Mouse (Mus musculus): ENCODE data around the gene Tmcc1. TPM values are rescaled to one million over a fixed set of nuclear protein-coding genes. Genes with fewer than 3 reads are reported as not detected.
"Not testable (repeated sequence)": the region's sequence is repeated elsewhere in the genome, so short reads cannot be mapped to it uniquely, and the experiment has no call there.

Gene Tmcc1
- polyA plus RNA-seq, 2 experiments from 2014 or later: 30.4 to 30.8 TPM

- ATAC-seq: no peak
Measured at GRCm38 (mm10) chr6:116141696-116142095, 51.6 kb downstream of the Tmcc1 start.

- ATAC-seq: no peak
Measured at GRCm38 (mm10) chr6:116140782-116141181, 52.5 kb downstream of the Tmcc1 start.

- peak; percentile 60 for ATAC-seq
Measured at GRCm38 (mm10) chr6:116139143-116139856, 54.0 kb downstream of the Tmcc1 start.

GRCm38 (mm10) chr6:116135971-116136632 lies 57.2 kb downstream of the Tmcc1 start:
- ATAC-seq: peak; percentile 67

GRCm38 (mm10) chr6:116133756-116134155 lies 59.5 kb downstream of the Tmcc1 start:
- ATAC-seq: peak; percentile 52

- ATAC-seq: no peak
Measured at GRCm38 (mm10) chr6:116131771-116132170, 61.5 kb downstream of the Tmcc1 start.

GRCm38 (mm10) chr6:116128710-116129109 lies 64.6 kb downstream of the Tmcc1 start:
- no peak for ATAC-seq

- no peak for ATAC-seq
Measured at GRCm38 (mm10) chr6:116127918-116128443, 65.3 kb downstream of the Tmcc1 start.

- ATAC-seq: no peak
Measured at GRCm38 (mm10) chr6:116126577-116126976, 66.7 kb downstream of the Tmcc1 start.

GRCm38 (mm10) chr6:116122881-116123280 lies 70.4 kb downstream of the Tmcc1 start:
- no peak for ATAC-seq

- ATAC-seq: no peak
Measured at GRCm38 (mm10) chr6:116119669-116120068, 73.6 kb downstream of the Tmcc1 start.

GRCm38 (mm10) chr6:116116634-116117033 lies 76.7 kb downstream of the Tmcc1 start:
- not testable (repeated sequence) for ATAC-seq

GRCm38 (mm10) chr6:116110588-116110987 lies 82.7 kb downstream of the Tmcc1 start:
- no peak for ATAC-seq

- peak; percentile 67 for ATAC-seq
Measured at GRCm38 (mm10) chr6:116107471-116108358, 85.6 kb downstream of the Tmcc1 start.

GRCm38 (mm10) chr6:116106967-116107470 lies 86.3 kb downstream of the Tmcc1 start:
- ATAC-seq: no peak

- no peak for ATAC-seq
Measured at GRCm38 (mm10) chr6:116097579-116097978, 95.7 kb downstream of the Tmcc1 start.

GRCm38 (mm10) chr6:116089402-116089801 lies 103.9 kb downstream of the Tmcc1 start:
- ATAC-seq: peak; percentile 71

- ATAC-seq: no peak
Measured at GRCm38 (mm10) chr6:116086036-116086435, 107.2 kb downstream of the Tmcc1 start.

- no peak for ATAC-seq
Measured at GRCm38 (mm10) chr6:116082239-116082638, 111.0 kb downstream of the Tmcc1 start.

- ATAC-seq: no peak
Measured at GRCm38 (mm10) chr6:116081375-116081774, 111.9 kb downstream of the Tmcc1 start.

- ATAC-seq: no peak
Measured at GRCm38 (mm10) chr6:116080756-116081155, 112.5 kb downstream of the Tmcc1 start.

GRCm38 (mm10) chr6:116077608-116078007 lies 115.7 kb downstream of the Tmcc1 start:
- no peak for ATAC-seq

- ATAC-seq: no peak
Measured at GRCm38 (mm10) chr6:116074892-116075291, 118.4 kb downstream of the Tmcc1 start.

Measured in CD4-positive, CD25-positive, alpha-beta regulatory T cell, adult 4 months (primary cell).